In the genomic region with DNA sequence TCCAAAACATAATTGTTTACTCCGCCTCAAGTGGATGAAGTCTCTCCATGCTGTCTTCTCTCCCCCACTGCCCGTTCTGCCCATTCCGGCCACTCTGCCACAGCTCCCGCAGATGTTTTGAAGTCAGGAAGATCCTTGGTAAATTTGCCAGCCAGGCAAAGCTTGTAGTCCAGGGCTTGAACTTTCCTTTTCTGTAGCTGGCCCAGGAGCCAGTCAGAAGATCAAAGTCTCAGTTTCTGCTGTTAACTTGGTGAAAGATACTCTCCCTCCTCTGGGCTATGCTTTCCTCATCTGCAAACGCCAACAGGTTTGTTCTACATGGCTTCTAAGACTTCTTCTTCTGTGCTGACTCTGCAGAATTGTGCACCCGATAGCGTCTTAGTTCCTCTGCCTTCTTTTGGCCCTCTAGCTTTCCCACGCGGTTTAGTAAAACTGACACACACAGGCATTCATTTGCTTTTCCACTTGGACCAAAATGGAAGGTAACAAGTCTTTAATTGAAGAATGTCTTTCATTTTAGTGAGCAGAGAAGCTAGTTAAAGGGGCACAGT, we compare ENCODE assay signal across 19 mouse cellular contexts. TPM values are rescaled to one million over a fixed set of nuclear protein-coding genes. Genes with fewer than 3 reads are reported as not detected.
DNase-seq lines count a peak whose midpoint lies in the region; ATAC-seq and TF ChIP-seq lines count a peak whose summit lies in the region.
"Had no signal": no experiment of that assay in that cellular context is flagged by ENCODE, and none has a peak within 500 bp of the region (broad histone marks: within the 10 kb centered on the region; RNA-seq: fewer than 3 reads in every experiment).

No protein-coding gene starts in this region.

- peak overlapping the region; percentile 21; the same call in 1 of the 2 replicates for H3K9ac ChIP-seq in lung, embryonic 14.5 days
- no peak overlapping the region for H3K9ac ChIP-seq in embryonic facial prominence, embryonic 15.5 days
- no peak overlapping the region for H3K9ac ChIP-seq in kidney, embryonic 14.5 days (ENCODE audit: low read depth, low read length)
- H3K9ac ChIP-seq: liver, embryonic 13.5 days had no signal

- TF ChIP-seq CTCF in lung, embryonic 14.5 days (IDR thresholded peaks at IDR 0.05; ENCODE audit: low read depth) = no peak
- no peak for TF ChIP-seq CTCF in lung, adult 2 months (IDR thresholded peaks at IDR 0.05; ENCODE audit: insufficient read depth, low read length)

- no peak overlapping the region for H3K4me3 ChIP-seq in lung, embryonic 14.5 days (ENCODE audit: low read depth, low read length)
- H3K4me3 ChIP-seq in lung, adult 2 months (replicated peaks; ENCODE audit: extremely low read depth, low read depth, low read length) = no peak overlapping the region
- no peak overlapping the region for H3K4me3 ChIP-seq in embryonic facial prominence, embryonic 15.5 days (replicated peaks)
- H3K4me3 ChIP-seq in kidney, embryonic 14.5 days (ENCODE audit: low read length) = no peak overlapping the region
- H3K4me3 ChIP-seq in myocyte = no peak overlapping the region
- H3K4me3 ChIP-seq: forebrain, embryonic 10.5 days; heart, embryonic 10.5 days; liver, embryonic 13.5 days had no signal

- H3K79me2 ChIP-seq in myocyte (ENCODE audit: control insufficient read depth, insufficient read depth) = no peaks in the 10 kb centered on the region

- no peak for DNase-seq in lung, embryonic 14.5 days
- DNase-seq in lung, adult 2 months = no peak
- DNase-seq in layer of hippocampus, postnatal 14 days (ENCODE audit: low spot score in 2 of 2) = no peak
- no peak for DNase-seq in T-cell, adult 2 months (ENCODE audit: low spot score)
- DNase-seq: liver, embryonic 13.5 days; thymus, postnatal 25 days had no signal

- H3K4me2 ChIP-seq in lung, embryonic 14.5 days = peak overlapping the region; percentile 42
- H3K4me2 ChIP-seq in embryonic facial prominence, embryonic 15.5 days (replicated peaks) = peak overlapping the region; percentile 26
- no peak overlapping the region for H3K4me2 ChIP-seq in kidney, embryonic 14.5 days (replicated peaks; ENCODE audit: low read depth, low read length)
- H3K4me2 ChIP-seq in myocyte (ENCODE audit: low read depth) = peak overlapping the region; percentile 71
- H3K4me2 ChIP-seq: liver, embryonic 13.5 days had no signal

- H3K27ac ChIP-seq in lung, embryonic 14.5 days (ENCODE audit: low read depth) = peak overlapping the region; percentile 83
- H3K27ac ChIP-seq in embryonic facial prominence, embryonic 15.5 days (replicated peaks) = peak overlapping the region; percentile 52
- H3K27ac ChIP-seq in kidney, embryonic 14.5 days (ENCODE audit: low read depth, low read length) = peak overlapping the region; percentile 45; the same call in 1 of the 2 replicates
- H3K27ac ChIP-seq: forebrain, embryonic 10.5 days; heart, embryonic 10.5 days; liver, embryonic 13.5 days had no signal

- no peak for TF ChIP-seq POLR2A in lung, adult 2 months (IDR thresholded peaks at IDR 0.05; ENCODE audit: borderline replicate concordance, extremely low read depth, low read depth, low read length)
- TF ChIP-seq POLR2A in myocyte (IDR thresholded peaks at IDR 0.05; ENCODE audit: insufficient read length, low read depth) = no peak

- peaks cover 19% of the 10 kb centered on the region for H3K4me1 ChIP-seq in lung, embryonic 14.5 days (ENCODE audit: insufficient read depth)
- H3K4me1 ChIP-seq in lung, adult 2 months (ENCODE audit: control insufficient read depth, insufficient read depth, low read length) = peaks cover 8% of the 10 kb centered on the region
- H3K4me1 ChIP-seq in embryonic facial prominence, embryonic 15.5 days = peaks cover 24% of the 10 kb centered on the region
- peaks cover 21% of the 10 kb centered on the region for H3K4me1 ChIP-seq in kidney, embryonic 14.5 days (ENCODE audit: control insufficient read depth, insufficient read depth, low read length)

- no peaks in the 10 kb centered on the region for H3K36me3 ChIP-seq in lung, embryonic 14.5 days (ENCODE audit: insufficient read depth)
- H3K36me3 ChIP-seq in embryonic facial prominence, embryonic 15.5 days = no peaks in the 10 kb centered on the region
- H3K36me3 ChIP-seq in kidney, embryonic 14.5 days (ENCODE audit: control insufficient read depth, insufficient read depth, low read length) = no peaks in the 10 kb centered on the region
- H3K36me3 ChIP-seq in myocyte (ENCODE audit: control insufficient read depth, insufficient read depth) = no peaks in the 10 kb centered on the region
- H3K36me3 ChIP-seq: forebrain, embryonic 10.5 days; heart, embryonic 10.5 days; liver, embryonic 13.5 days had no signal

- H3ac ChIP-seq in myocyte (ENCODE audit: control insufficient read depth, insufficient read length) = no peak overlapping the region

- no peaks in the 10 kb centered on the region for H3K9me3 ChIP-seq in lung, embryonic 14.5 days (ENCODE audit: low read depth, low read length)
- H3K9me3 ChIP-seq in embryonic facial prominence, embryonic 15.5 days (replicated peaks) = no peaks in the 10 kb centered on the region
- H3K9me3 ChIP-seq in kidney, embryonic 14.5 days (ENCODE audit: control insufficient read depth, low read length) = peaks cover 3% of the 10 kb centered on the region; the same call in 1 of the 2 replicates
- H3K9me3 ChIP-seq: heart, embryonic 10.5 days; liver, embryonic 13.5 days had no signal

- WGBS in lung, embryonic 14.5 days = 65% methylated on average over 9 of the region's 9 CpGs
- WGBS in lung, adult 2 months = 47% methylated on average over 9 of the region's 9 CpGs
- 55% methylated on average over 9 of the region's 9 CpGs for WGBS in embryonic facial prominence, embryonic 15.5 days
- WGBS in kidney, embryonic 14.5 days = 68% methylated on average over 9 of the region's 9 CpGs

- ATAC-seq in lung, embryonic 14.5 days (ENCODE audit: insufficient read depth) = no peak
- no peak for ATAC-seq in embryonic facial prominence, embryonic 15.5 days (ENCODE audit: insufficient number of reproducible peaks, low FRiP score, low TSS enrichment, low read depth)
- no peak for ATAC-seq in kidney, embryonic 14.5 days (ENCODE audit: low FRiP score, low TSS enrichment)
- ATAC-seq: activated CD4-positive, CD25-positive, alpha-beta regulatory T cell, adult 4 months; CD4-positive, CD25-positive, alpha-beta regulatory T cell, adult 4 months; midbrain, embryonic 16.5 days had no signal

- H3K27me3 ChIP-seq in lung, embryonic 14.5 days (ENCODE audit: insufficient read depth, low read length) = no peaks in the 10 kb centered on the region
- peaks cover 28% of the 10 kb centered on the region for H3K27me3 ChIP-seq in embryonic facial prominence, embryonic 15.5 days
- H3K27me3 ChIP-seq in kidney, embryonic 14.5 days (ENCODE audit: control insufficient read depth, insufficient read depth, low read length) = no peaks in the 10 kb centered on the region
- no peaks in the 10 kb centered on the region for H3K27me3 ChIP-seq in myocyte (ENCODE audit: control insufficient read depth, insufficient read depth, insufficient read length)

TF ChIP-seq in myocyte, 11 proteins besides CTCF, POLR2A, EP300 and RAD21:
- TF ChIP-seq CEBPB (IDR thresholded peaks at IDR 0.05; ENCODE audit: insufficient read depth, poor library complexity, severe bottlenecking) (no peak), USF1 (IDR thresholded peaks at IDR 0.05; ENCODE audit: low read depth) (no peak), MYOG (IDR thresholded peaks at IDR 0.05; ENCODE audit: control insufficient read depth in 1 of 3, insufficient read depth in 1 of 3, insufficient read length in 2 of 3, low read depth in 2 of 3) (no peak), MAX (IDR thresholded peaks at IDR 0.05; ENCODE audit: low read depth) (no peak), REST (IDR thresholded peaks at IDR 0.05; ENCODE audit: insufficient read depth, insufficient read length) (no peak), SRF (IDR thresholded peaks at IDR 0.05; ENCODE audit: control insufficient read depth, insufficient read length, low read depth) (no peak), MYOD1 (IDR thresholded peaks at IDR 0.05; ENCODE audit: control insufficient read depth in 1 of 3, insufficient read length in 2 of 3, low read depth in 2 of 3) (no peak), TCF3 (IDR thresholded peaks at IDR 0.05; ENCODE audit: insufficient read length, low read depth) (no peak), E2F4 (IDR thresholded peaks at IDR 0.05; ENCODE audit: insufficient read depth) (no peak)
TF ChIP-seq in myocyte: peak in this region for 0.

RNA-seq across cellular contexts. Expression of a gene that starts 47.5 kb away (rescaled TPM):
- 0.08 TPM in 1 of 2 replicates, not detected in the other for polyA plus RNA-seq in lung, embryonic 14.5 days (2014; fragmentation: Nextera tagmentation; extraction: Ambion mirVana)
- not detected in 2 replicates for polyA plus RNA-seq in lung, adult 2 months (2012; rRNA removed)
- not detected in 2 replicates for polyA plus RNA-seq in embryonic facial prominence, embryonic 15.5 days (2015; fragmentation: Nextera tagmentation; extraction: Ambion mirVana)
- 0.27 and 0.37 TPM in 2 replicates for polyA plus RNA-seq in kidney, embryonic 14.5 days (2014; fragmentation: Nextera tagmentation; extraction: Ambion mirVana)
- not detected for polyA plus RNA-seq in myocyte (2012; fragmentation: generic; extraction: Trizol)
- total RNA-seq in layer of hippocampus, postnatal 14 days (2021) = not detected
- total RNA-seq: adrenal gland, postnatal 4 days; gastrocnemius, postnatal 25 days; hematopoietic stem cell, adult 5-6 weeks; left cerebral cortex, postnatal 14 days had no signal
- polyA plus RNA-seq: activated CD4-positive, CD25-positive, alpha-beta regulatory T cell, adult 4 months; CD4-positive, CD25-positive, alpha-beta regulatory T cell, adult 4 months; forebrain, embryonic 10.5 days; frontal cortex, adult 2 months; midbrain, embryonic 16.5 days had no signal

RNA-seq across cellular contexts. Expression of a gene that starts 51.4 kb away (rescaled TPM):
- 0.96 and 1.1 TPM in 2 replicates for polyA plus RNA-seq in lung, embryonic 14.5 days (2014; fragmentation: Nextera tagmentation; extraction: Ambion mirVana)
- polyA plus RNA-seq in lung, adult 2 months (2012; rRNA removed) = 2.2 and 2.4 TPM in 2 replicates
- polyA plus RNA-seq in embryonic facial prominence, embryonic 15.5 days (2015; fragmentation: Nextera tagmentation; extraction: Ambion mirVana) = 2.0 and 2.3 TPM in 2 replicates
- polyA plus RNA-seq in kidney, embryonic 14.5 days (2014; fragmentation: Nextera tagmentation; extraction: Ambion mirVana) = 13.8 and 15.2 TPM in 2 replicates
- 0.02 TPM for polyA plus RNA-seq in myocyte (2012; fragmentation: generic; extraction: Trizol)
- 1 to 10 TPM in 1 of 2 experiments, under 1 TPM in 1; 0.78 to 1.5 TPM for total RNA-seq in layer of hippocampus, postnatal 14 days (2021)
